Mouse (Mus musculus): Measurements from ENCODE around the gene Kif13a. TPM values are rescaled to one million over a fixed set of nuclear protein-coding genes. Genes with fewer than 3 reads are reported as not detected.
A peak's percentile ranks its signal among the peaks of the same experiment; 100 is the strongest.

Gene Kif13a
- polyA plus RNA-seq, 1 experiment from 2014 or later: 14.5 TPM

DNA sequence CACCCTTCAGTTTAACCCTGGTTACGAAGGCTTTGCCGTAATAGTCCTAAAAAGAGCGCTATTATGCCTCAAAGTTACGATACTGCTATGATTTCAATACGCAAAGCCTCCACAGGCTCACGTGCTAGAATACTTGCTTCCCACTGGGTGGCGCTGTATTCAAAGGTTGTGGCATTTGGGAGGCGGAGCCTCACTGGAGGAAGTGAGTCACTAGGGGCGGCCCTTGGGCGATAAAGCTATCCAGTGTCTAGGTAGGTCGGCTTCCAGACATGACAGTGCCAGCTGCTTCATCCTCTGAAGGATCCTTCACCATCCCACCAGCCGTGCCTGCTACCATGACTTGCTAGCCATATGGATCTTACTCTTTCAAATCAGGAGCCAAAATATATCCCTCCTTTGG lies 119.6 kb downstream of the Kif13a start:
- ATAC-seq (ENCODE audit: low FRiP score): no peak
- H3K9me3 ChIP-seq (ENCODE audit: control insufficient read depth, low read length): no peaks in the 10 kb centered on the region
- no peak overlapping the region for H3K9ac ChIP-seq (ENCODE audit: low read depth, low read length)
- H3K4me1 ChIP-seq (replicated peaks; ENCODE audit: control insufficient read depth, insufficient read depth, low read length): no peaks in the 10 kb centered on the region
- 94% methylated on average over 12 of the region's 12 CpGs for WGBS
- H3K36me3 ChIP-seq (ENCODE audit: control insufficient read depth, insufficient read depth, low read length): 0 out of 2 replicates have a peak, but pooled peaks cover 4% of the 10 kb centered on the region
- no peak overlapping the region for H3K4me2 ChIP-seq (replicated peaks; ENCODE audit: low read depth, low read length)
- DNase-seq (ENCODE audit: low spot score): peak; percentile 52
- H3K27me3 ChIP-seq (ENCODE audit: control insufficient read depth, insufficient read depth, low read length): no peaks in the 10 kb centered on the region
- H3K27ac ChIP-seq (ENCODE audit: low read depth, low read length): no peak overlapping the region
- H3K4me3 ChIP-seq (ENCODE audit: low read depth, low read length): no peak overlapping the region

DNA sequence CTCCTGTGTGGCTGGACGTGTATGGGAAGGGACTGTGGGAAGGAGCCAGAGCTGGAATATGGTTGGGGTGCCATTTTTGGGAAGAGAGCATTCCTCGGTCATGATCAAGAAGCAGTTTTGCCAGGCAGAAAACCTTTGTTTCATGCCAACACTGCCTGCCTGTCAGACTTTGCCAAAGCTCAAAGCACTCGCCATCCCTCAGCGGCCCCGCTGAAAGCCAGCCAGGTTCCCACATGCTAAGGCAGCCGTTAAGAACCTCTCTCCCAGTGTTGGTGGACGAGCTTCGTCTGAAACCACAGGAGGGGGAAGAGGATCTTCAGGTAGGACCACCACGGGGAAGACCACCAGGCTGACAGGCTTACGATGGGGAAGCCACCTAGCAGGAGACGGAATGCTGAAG lies 121.8 kb downstream of the Kif13a start:
- H3K4me3 ChIP-seq (ENCODE audit: low read depth, low read length): no peak overlapping the region
- no peak overlapping the region for H3K27ac ChIP-seq (ENCODE audit: low read depth, low read length)
- 92% methylated on average over 11 of the region's 11 CpGs for WGBS
- H3K4me2 ChIP-seq (replicated peaks; ENCODE audit: low read depth, low read length): no peak overlapping the region
- H3K27me3 ChIP-seq (ENCODE audit: control insufficient read depth, insufficient read depth, low read length): no peaks in the 10 kb centered on the region
- no peaks in the 10 kb centered on the region for H3K4me1 ChIP-seq (replicated peaks; ENCODE audit: control insufficient read depth, insufficient read depth, low read length)
- no peak overlapping the region for H3K9ac ChIP-seq (ENCODE audit: low read depth, low read length)
- DNase-seq (ENCODE audit: low spot score) (no peak), ATAC-seq (ENCODE audit: low FRiP score) (no peak)
- no peaks in the 10 kb centered on the region for H3K9me3 ChIP-seq (ENCODE audit: control insufficient read depth, low read length)
- 0 out of 2 replicates have a peak, but pooled peaks cover 4% of the 10 kb centered on the region for H3K36me3 ChIP-seq (ENCODE audit: control insufficient read depth, insufficient read depth, low read length)

DNA sequence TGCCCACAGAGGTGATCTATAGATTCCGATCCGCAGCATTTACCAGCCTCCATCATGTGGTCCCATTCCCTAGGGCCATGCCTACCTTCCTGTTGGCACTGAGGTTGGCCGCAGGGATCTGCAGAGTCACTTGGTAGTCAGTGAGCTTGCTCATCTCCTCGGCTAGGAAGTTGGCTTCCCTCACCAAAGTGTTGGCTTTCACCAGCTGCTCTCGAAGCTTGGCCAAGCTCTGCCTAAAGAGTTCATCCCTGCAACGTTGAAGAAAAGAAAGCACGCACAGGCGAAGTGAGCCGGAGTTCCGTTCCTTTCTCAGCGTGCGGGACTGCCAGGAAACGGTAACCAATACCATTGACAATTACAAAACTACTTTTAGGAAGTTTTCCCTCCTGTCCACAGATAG lies 128.5 kb downstream of the Kif13a start:
- no peak overlapping the region for H3K4me2 ChIP-seq (replicated peaks; ENCODE audit: low read depth, low read length)
- H3K36me3 ChIP-seq (ENCODE audit: control insufficient read depth, insufficient read depth, low read length): 0 out of 2 replicates have a peak, but pooled peaks cover 5% of the 10 kb centered on the region
- no peak overlapping the region for H3K4me3 ChIP-seq (ENCODE audit: low read depth, low read length)
- H3K27me3 ChIP-seq (ENCODE audit: control insufficient read depth, insufficient read depth, low read length): no peaks in the 10 kb centered on the region
- H3K27ac ChIP-seq (ENCODE audit: low read depth, low read length): no peak overlapping the region
- ATAC-seq (ENCODE audit: low FRiP score): no peak
- no peaks in the 10 kb centered on the region for H3K4me1 ChIP-seq (replicated peaks; ENCODE audit: control insufficient read depth, insufficient read depth, low read length)
- H3K9me3 ChIP-seq (ENCODE audit: control insufficient read depth, low read length): no peaks in the 10 kb centered on the region
- H3K9ac ChIP-seq (ENCODE audit: low read depth, low read length): no peak overlapping the region
- WGBS: 92% methylated on average over 13 of the region's 13 CpGs
- DNase-seq (ENCODE audit: low spot score): no peak

DNA sequence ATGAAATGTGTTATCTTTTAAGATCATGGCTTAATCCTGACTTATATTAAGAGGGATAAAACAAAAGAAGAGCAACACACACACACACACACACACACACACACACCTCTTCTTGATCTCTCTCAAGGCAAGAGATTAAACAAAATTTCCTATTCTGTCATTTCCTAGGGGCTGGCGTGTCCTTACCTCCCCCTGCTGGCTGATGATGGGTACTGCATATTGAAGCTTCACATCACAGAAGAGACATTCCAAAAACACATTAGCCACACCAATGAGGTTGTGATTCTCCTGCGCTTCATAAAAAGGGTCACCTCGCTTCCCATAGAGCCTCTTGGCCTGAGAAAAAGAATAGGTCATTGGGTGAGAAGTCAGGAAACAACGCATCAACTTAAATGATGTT lies 131.5 kb downstream of the Kif13a start:
- no peak for ATAC-seq (ENCODE audit: low FRiP score)
- H3K4me1 ChIP-seq (replicated peaks; ENCODE audit: control insufficient read depth, insufficient read depth, low read length): no peaks in the 10 kb centered on the region
- WGBS: 43% methylated on average over 4 of the region's 4 CpGs
- 0 out of 2 replicates have a peak, but pooled peaks cover 5% of the 10 kb centered on the region for H3K36me3 ChIP-seq (ENCODE audit: control insufficient read depth, insufficient read depth, low read length)
- no peak overlapping the region for H3K27ac ChIP-seq (ENCODE audit: low read depth, low read length)
- H3K27me3 ChIP-seq (ENCODE audit: control insufficient read depth, insufficient read depth, low read length): no peaks in the 10 kb centered on the region
- no peaks in the 10 kb centered on the region for H3K9me3 ChIP-seq (ENCODE audit: control insufficient read depth, low read length)
- no peak overlapping the region for H3K4me3 ChIP-seq (ENCODE audit: low read depth, low read length)
- peak; percentile 72 for DNase-seq (ENCODE audit: low spot score)
- H3K4me2 ChIP-seq (replicated peaks; ENCODE audit: low read depth, low read length): no peak overlapping the region
- H3K9ac ChIP-seq (ENCODE audit: low read depth, low read length): no peak overlapping the region

DNA sequence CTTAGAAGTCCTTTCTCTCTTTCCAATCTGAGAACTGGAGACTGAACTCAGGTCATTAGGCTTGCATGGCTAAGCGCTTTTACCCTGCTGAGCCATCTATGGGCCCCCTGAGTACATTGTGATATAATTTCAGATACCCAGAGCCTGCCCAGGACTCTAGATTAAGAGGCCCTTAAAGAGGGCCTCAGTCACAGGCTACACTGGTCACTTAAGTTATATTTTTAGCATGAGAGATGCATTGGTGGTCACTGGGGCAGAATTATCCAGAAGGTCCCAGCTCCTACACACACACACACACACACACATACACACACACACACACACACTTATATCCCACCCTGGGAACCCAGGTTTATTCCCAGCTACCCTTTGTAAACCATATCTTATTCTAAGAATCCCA lies 133.3 kb downstream of the Kif13a start:
- Histone ChIP-seq H3K27ac (ENCODE audit: low read depth, low read length) (no peak overlapping the region), H3K36me3 (ENCODE audit: control insufficient read depth, insufficient read depth, low read length) (0 out of 2 replicates have a peak, but pooled peaks cover 3% of the 10 kb centered on the region), H3K4me3 (ENCODE audit: low read depth, low read length) (no peak overlapping the region), H3K27me3 (ENCODE audit: control insufficient read depth, insufficient read depth, low read length) (no peaks in the 10 kb centered on the region), H3K9me3 (ENCODE audit: control insufficient read depth, low read length) (no peaks in the 10 kb centered on the region), H3K9ac (ENCODE audit: low read depth, low read length) (no peak overlapping the region), H3K4me1 (replicated peaks; ENCODE audit: control insufficient read depth, insufficient read depth, low read length) (no peaks in the 10 kb centered on the region), H3K4me2 (replicated peaks; ENCODE audit: low read depth, low read length) (no peak overlapping the region)
- DNase-seq (ENCODE audit: low spot score) (no peak), ATAC-seq (ENCODE audit: low FRiP score) (no peak)
- whole genome bisulfite sequencing: 90% methylated on average over 1 of the region's 1 CpGs

DNA sequence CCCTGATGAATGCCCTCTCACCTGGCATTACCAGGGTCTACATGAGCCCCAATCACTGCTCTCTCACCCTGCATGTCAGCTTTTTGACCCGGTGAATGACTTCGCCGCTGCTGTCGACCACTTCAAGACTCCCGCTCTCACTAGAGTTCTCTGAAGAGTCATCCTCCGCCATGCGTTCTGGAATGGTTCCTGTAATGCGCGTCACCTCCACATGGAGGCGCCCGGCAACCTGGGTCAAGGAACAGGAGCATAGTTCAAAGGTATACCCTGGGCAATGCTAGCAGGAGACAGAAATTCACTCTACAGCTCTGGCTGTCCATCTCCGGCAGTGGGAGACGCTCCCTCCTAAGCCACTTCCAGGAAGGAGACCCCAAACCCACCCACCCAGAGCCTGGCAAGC lies 135.8 kb downstream of the Kif13a start:
- no peaks in the 10 kb centered on the region for H3K36me3 ChIP-seq (ENCODE audit: control insufficient read depth, insufficient read depth, low read length)

GRCm38 (mm10) chr13:46788452-46788851 lies 141.2 kb downstream of the Kif13a start:
- ATAC-seq (ENCODE audit: low FRiP score) (no peak), DNase-seq (ENCODE audit: low spot score) (no peak)
- H3K4me2 ChIP-seq (replicated peaks; ENCODE audit: low read depth, low read length): no peak overlapping the region
- no peak overlapping the region for H3K9ac ChIP-seq (ENCODE audit: low read depth, low read length)
- 90% methylated on average over 8 of the region's 8 CpGs for WGBS
- H3K27ac ChIP-seq (ENCODE audit: low read depth, low read length): no peak overlapping the region
- H3K4me1 ChIP-seq (replicated peaks; ENCODE audit: control insufficient read depth, insufficient read depth, low read length): no peaks in the 10 kb centered on the region
- H3K9me3 ChIP-seq (ENCODE audit: control insufficient read depth, low read length): no peaks in the 10 kb centered on the region
- H3K27me3 ChIP-seq (ENCODE audit: control insufficient read depth, insufficient read depth, low read length): no peaks in the 10 kb centered on the region
- H3K36me3 ChIP-seq (ENCODE audit: control insufficient read depth, insufficient read depth, low read length): 0 out of 2 replicates have a peak, but pooled peaks cover 4% of the 10 kb centered on the region
- no peak overlapping the region for H3K4me3 ChIP-seq (ENCODE audit: low read depth, low read length)

More for the DNA sequence above, 135.8 kb downstream of the Kif13a start:
- Histone ChIP-seq H3K4me2 (replicated peaks; ENCODE audit: low read depth, low read length) (no peak overlapping the region), H3K9ac (ENCODE audit: low read depth, low read length) (no peak overlapping the region), H3K4me1 (replicated peaks; ENCODE audit: control insufficient read depth, insufficient read depth, low read length) (no peaks in the 10 kb centered on the region), H3K9me3 (ENCODE audit: control insufficient read depth, low read length) (no peaks in the 10 kb centered on the region), H3K4me3 (ENCODE audit: low read depth, low read length) (no peak overlapping the region), H3K27me3 (ENCODE audit: control insufficient read depth, insufficient read depth, low read length) (no peaks in the 10 kb centered on the region), H3K27ac (ENCODE audit: low read depth, low read length) (no peak overlapping the region)
- ATAC-seq (ENCODE audit: low FRiP score) (no peak), DNase-seq (ENCODE audit: low spot score) (peak; percentile 26)
- WGBS: 77% methylated on average over 13 of the region's 13 CpGs

DNA sequence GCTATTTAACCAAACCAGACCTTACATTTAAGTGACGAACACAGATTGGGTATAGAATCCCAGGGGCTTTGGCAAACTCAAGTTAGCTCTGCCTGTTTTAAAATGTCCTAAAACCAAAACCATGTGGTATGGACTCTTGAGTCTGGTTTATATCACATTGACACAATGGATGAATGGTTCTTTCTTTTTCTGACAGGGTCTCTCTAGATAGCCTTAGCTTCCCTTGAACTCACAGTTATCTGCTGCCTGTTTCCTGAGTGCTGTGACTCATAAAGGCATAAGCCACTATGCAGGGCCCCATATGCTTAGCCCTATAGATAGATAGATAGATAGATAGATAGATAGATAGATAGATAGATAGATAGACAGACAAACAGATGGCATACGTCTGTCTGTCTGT lies 142.8 kb downstream of the Kif13a start:
- H3K4me3 ChIP-seq (ENCODE audit: low read depth, low read length): no peak overlapping the region
- H3K27me3 ChIP-seq (ENCODE audit: control insufficient read depth, insufficient read depth, low read length): no peaks in the 10 kb centered on the region
- no peak overlapping the region for H3K27ac ChIP-seq (ENCODE audit: low read depth, low read length)
- H3K4me1 ChIP-seq (replicated peaks; ENCODE audit: control insufficient read depth, insufficient read depth, low read length): no peaks in the 10 kb centered on the region
- WGBS: 92% methylated on average over 2 of the region's 2 CpGs
- no peak overlapping the region for H3K4me2 ChIP-seq (replicated peaks; ENCODE audit: low read depth, low read length)
- ATAC-seq (ENCODE audit: low FRiP score) (no peak), DNase-seq (ENCODE audit: low spot score) (no peak)
- no peaks in the 10 kb centered on the region for H3K9me3 ChIP-seq (ENCODE audit: control insufficient read depth, low read length)
- H3K36me3 ChIP-seq (ENCODE audit: control insufficient read depth, insufficient read depth, low read length): 0 out of 2 replicates have a peak, but pooled peaks cover 4% of the 10 kb centered on the region
- H3K9ac ChIP-seq (ENCODE audit: low read depth, low read length): no peak overlapping the region

GRCm38 (mm10) chr13:46786064-46786561 lies 143.6 kb downstream of the Kif13a start:
- H3K36me3 ChIP-seq (ENCODE audit: control insufficient read depth, insufficient read depth, low read length): 0 out of 2 replicates have a peak, but pooled peaks cover 4% of the 10 kb centered on the region
- no peak overlapping the region for H3K4me3 ChIP-seq (ENCODE audit: low read depth, low read length)
- no peak for ATAC-seq (ENCODE audit: low FRiP score)
- no peak for DNase-seq (ENCODE audit: low spot score)
- no peaks in the 10 kb centered on the region for H3K27me3 ChIP-seq (ENCODE audit: control insufficient read depth, insufficient read depth, low read length)
- no peaks in the 10 kb centered on the region for H3K9me3 ChIP-seq (ENCODE audit: control insufficient read depth, low read length)
- no peak overlapping the region for H3K4me2 ChIP-seq (replicated peaks; ENCODE audit: low read depth, low read length)
- no peak overlapping the region for H3K27ac ChIP-seq (ENCODE audit: low read depth, low read length)
- 96% methylated on average over 10 of the region's 10 CpGs for whole genome bisulfite sequencing
- no peak overlapping the region for H3K9ac ChIP-seq (ENCODE audit: low read depth, low read length)
- no peaks in the 10 kb centered on the region for H3K4me1 ChIP-seq (replicated peaks; ENCODE audit: control insufficient read depth, insufficient read depth, low read length)

All from hindbrain, embryonic 11.5 days (tissue).